ENCODE assay signal across 16 mouse cellular contexts in genomic region chr16:96378111-96378510, GRCm38 (mm10).
"Had no signal": no experiment of that assay in that cellular context is flagged by ENCODE, and none has a peak within 500 bp of the region (broad histone marks: within the 10 kb centered on the region; RNA-seq: fewer than 3 reads in every experiment).

No protein-coding gene starts in this region.

- DNase-seq: cerebellum, adult 8-10 months; cerebellum, adult 9-10 months; cerebellum, adult 9-11 months; cerebellum, postnatal 10 days; cerebellum, postnatal 14 days; cerebellum, postnatal 25 days; cerebellum, postnatal 36 days; embryo, embryonic 11 days; forebrain, postnatal 0 days; gastrocnemius, adult 2 months; gastrocnemius, postnatal 10 days; gastrocnemius, postnatal 14 days; gastrocnemius, postnatal 25 days; gastrocnemius, postnatal 36 days; heart, adult 18-20 months; heart, adult 2 months had no signal
